Mouse (Mus musculus): ENCODE data around the gene Lif.

- no peak for TF ChIP-seq POLR2A (IDR thresholded peaks at IDR 0.05; ENCODE audit: borderline replicate concordance, extremely low read depth, insufficient read depth, insufficient read length, poor library complexity, severe bottlenecking)
- no peak for TF ChIP-seq CTCF (IDR thresholded peaks at IDR 0.05; ENCODE audit: borderline replicate concordance, extremely low read depth, insufficient read depth, insufficient read length)
Measured at GRCm38 (mm10) chr11:4249151-4249550, 8.2 kb upstream of the Lif start.

Data from brain, embryonic 14.5 days (tissue).